Mouse (Mus musculus): ENCODE results near the gene Itpr2. TPM values are rescaled to one million over a fixed set of nuclear protein-coding genes. Genes with fewer than 3 reads are reported as not detected.

Itpr2 gene
- polyA plus RNA-seq, 1 experiment from 2014 or later: 9.3 TPM

DNA sequence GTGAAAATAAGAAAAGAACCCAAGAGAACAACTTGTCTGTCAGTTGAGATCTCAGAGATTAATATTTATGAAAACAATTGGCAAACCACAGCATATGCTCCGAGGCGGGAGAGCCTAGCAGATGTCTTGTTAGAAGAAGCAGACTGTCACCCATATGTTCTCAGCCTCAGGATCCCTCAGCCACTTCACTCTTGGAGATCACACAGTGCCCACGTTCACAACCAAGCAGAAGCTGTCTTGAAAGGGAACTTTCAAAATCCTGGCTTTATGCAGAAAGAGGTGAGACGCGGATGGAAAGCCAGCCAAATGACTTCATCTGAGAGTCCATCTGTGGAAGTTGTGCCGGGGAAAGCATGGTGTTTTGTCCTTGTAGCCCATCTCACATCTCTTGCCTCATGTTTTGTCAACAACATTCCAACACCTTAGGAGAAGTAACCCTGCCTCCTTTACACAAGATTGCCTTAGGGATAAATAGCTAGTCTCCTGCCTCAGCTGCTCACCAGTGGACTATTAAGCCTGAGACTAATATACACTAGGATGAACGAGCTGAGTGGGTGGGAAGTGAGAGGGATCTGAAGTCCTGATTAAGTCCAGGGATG is 219.9 kb downstream of the Itpr2 start:
- no peaks in the 10 kb centered on the region for H3K27me3 ChIP-seq (replicated peaks)
- ATAC-seq (replicated peaks): no peak
- no peak overlapping the region for H3K4me3 ChIP-seq
- H3K36me3 ChIP-seq (replicated peaks): no peaks in the 10 kb centered on the region
- H3K4me2 ChIP-seq: no peak overlapping the region
- H3K4me1 ChIP-seq: peaks cover 4% of the 10 kb centered on the region; the same call in 1 of the 2 replicates
- H3K9me3 ChIP-seq: no peaks in the 10 kb centered on the region
- H3K9ac ChIP-seq: no peak overlapping the region
- no peak overlapping the region for H3K27ac ChIP-seq
- 72% methylated on average over 7 of the region's 7 CpGs for WGBS

DNA sequence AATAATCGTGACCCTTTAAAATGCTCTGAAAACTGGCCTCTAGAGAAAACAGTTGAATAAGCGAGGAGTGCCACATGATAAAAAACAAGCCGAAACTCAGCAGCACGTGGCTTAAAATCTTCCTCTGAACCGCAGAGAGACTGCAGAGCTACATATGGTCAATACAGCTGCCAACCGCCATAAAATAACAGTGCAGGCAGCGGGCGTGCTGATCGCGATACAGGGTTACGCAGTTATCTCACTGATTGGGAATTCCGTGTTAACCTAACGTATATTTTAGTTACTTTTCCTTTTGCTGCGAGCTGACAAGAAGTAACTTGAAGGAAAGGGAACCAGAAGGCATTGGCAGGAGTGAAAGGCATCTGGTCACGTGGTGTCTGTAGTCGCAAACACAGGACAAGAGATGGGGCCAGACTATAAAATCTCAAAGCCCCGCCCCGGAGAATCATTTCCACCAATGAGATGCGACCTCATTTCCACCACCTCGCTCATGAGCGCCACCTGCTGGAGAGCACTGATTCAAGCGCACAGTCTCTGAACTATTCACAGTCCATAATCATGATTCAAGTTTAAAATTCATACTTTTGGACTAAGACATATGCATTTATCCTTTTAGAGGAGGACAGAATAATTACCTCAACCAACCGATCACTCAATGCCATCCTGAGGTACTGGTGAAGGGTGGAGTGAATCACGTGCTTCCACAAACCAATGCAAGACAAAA is 220.7 kb downstream of the Itpr2 start:
- 92% methylated on average over 24 of the region's 24 CpGs for WGBS
- no peak overlapping the region for H3K4me2 ChIP-seq
- peaks cover 4% of the 10 kb centered on the region; the same call in 1 of the 2 replicates for H3K4me1 ChIP-seq
- H3K27ac ChIP-seq: no peak overlapping the region
- H3K4me3 ChIP-seq: no peak overlapping the region
- no peaks in the 10 kb centered on the region for H3K27me3 ChIP-seq (replicated peaks)
- no peak for ATAC-seq (replicated peaks)
- H3K9ac ChIP-seq: no peak overlapping the region
- H3K9me3 ChIP-seq: no peaks in the 10 kb centered on the region
- H3K36me3 ChIP-seq (replicated peaks): no peaks in the 10 kb centered on the region

DNA sequence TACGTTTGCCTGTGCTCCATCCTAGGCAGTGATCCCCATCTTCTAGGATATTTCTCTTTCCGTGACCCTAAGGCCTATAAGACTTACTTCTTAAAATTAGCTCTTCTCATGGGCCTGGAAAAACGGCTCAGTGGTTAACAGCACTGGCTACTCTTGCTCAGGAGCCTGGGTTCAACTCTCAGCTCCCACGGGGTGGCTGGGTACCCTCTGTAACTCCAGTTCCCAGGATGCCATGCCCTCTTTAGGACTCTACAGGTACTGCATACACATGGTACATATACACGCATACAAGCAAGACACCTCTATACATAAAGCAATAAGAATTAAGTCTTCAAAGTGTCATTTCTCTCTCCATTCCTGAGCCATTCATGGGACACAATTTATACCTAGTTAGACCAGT is 228.8 kb downstream of the Itpr2 start:
- Histone ChIP-seq H3K27me3 (replicated peaks) (no peaks in the 10 kb centered on the region), H3K4me3 (no peak overlapping the region), H3K9me3 (no peaks in the 10 kb centered on the region), H3K36me3 (replicated peaks) (no peaks in the 10 kb centered on the region), H3K9ac (no peak overlapping the region), H3K4me2 (no peak overlapping the region), H3K27ac (no peak overlapping the region), H3K4me1 (peaks cover 8% of the 10 kb centered on the region)
- no peak for ATAC-seq (replicated peaks)
- 90% methylated on average over 5 of the region's 5 CpGs for WGBS

DNA sequence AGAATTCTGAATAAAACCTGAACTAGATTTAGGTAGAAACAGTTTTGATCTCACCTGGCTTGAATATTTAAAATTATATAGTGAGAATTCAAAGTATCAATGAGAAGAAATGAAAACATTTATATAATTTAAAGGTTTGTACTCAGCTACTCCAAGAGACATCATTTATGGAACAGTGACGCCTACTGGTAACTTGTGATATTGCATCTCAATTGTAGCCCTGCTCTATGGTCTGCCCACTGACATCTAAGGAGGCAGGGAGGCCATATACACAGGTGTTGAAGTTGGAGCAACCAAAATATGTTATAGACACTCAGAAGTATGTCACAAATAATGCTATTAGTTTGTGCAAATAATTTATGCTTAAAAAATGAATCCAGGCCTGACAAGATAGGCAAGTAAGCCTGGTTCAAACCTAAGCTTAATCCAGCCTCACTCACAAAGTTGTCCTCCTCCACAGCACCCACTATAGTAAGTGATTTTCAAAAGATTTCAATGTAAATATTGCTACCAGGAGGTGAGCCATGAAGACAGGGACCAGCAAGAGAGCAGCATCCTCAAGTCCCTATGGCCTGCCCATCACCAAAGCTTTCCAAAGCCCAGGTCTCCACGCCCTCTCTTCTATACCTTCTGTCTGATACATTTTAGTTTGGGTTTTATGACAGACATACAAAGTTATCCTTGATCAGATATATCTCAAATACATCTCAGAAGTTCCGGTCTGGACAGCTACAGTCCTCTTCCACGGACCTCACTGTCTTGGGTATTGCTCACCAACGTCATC is 229.6 kb downstream of the Itpr2 start:
- Histone ChIP-seq H3K9me3 (no peaks in the 10 kb centered on the region), H3K36me3 (replicated peaks) (no peaks in the 10 kb centered on the region), H3K27ac (no peak overlapping the region), H3K4me1 (peaks cover 5% of the 10 kb centered on the region; the same call in 1 of the 2 replicates), H3K27me3 (replicated peaks) (no peaks in the 10 kb centered on the region), H3K4me3 (no peak overlapping the region), H3K4me2 (no peak overlapping the region), H3K9ac (no peak overlapping the region)
- WGBS: 77% methylated on average over 5 of the region's 5 CpGs
- peak; percentile 70 for ATAC-seq (replicated peaks)

DNA sequence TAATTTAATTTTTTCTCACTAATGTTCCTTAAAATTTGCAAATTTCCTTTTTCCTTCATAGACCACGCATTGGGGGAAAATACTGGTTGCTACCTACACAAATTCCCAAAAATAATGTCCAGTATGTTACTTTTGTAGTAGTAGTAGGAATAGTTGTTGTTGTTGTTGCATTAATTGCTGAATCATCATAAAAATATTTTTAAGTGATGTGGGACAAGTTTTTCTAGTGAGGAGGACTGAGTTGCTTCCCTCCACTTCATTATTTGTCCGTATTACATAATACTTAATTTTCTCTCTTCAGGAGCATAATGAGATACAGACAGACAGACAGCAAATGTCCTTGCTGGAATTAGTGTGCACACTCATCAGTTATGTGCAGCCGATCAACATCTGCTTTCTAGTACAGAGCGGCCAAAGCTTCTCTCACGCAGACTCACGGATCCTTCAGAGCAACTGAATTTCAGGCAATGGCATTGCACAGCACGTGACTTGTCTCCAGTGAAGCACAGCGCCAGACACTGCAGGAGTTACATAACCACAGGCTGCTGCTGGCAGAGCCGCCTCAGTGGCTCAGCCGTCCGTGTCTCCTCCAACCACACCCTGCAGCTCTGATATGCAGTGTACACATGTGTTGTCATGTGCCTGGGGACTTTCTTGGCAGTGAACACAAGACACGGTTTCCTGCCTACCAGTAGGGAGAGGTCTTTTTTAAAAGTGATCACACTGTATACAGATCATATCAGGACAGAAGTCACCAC is 231.1 kb downstream of the Itpr2 start:
- H3K4me2 ChIP-seq: no peak overlapping the region
- H3K27ac ChIP-seq: no peak overlapping the region
- H3K9ac ChIP-seq: no peak overlapping the region
- H3K9me3 ChIP-seq: no peaks in the 10 kb centered on the region
- H3K27me3 ChIP-seq (replicated peaks): no peaks in the 10 kb centered on the region
- peaks cover 5% of the 10 kb centered on the region; the same call in 1 of the 2 replicates for H3K4me1 ChIP-seq
- no peak overlapping the region for H3K4me3 ChIP-seq
- H3K36me3 ChIP-seq (replicated peaks): no peaks in the 10 kb centered on the region
- 45% methylated on average over 12 of the region's 12 CpGs for WGBS
- peak; percentile 81 for ATAC-seq (replicated peaks)

DNA sequence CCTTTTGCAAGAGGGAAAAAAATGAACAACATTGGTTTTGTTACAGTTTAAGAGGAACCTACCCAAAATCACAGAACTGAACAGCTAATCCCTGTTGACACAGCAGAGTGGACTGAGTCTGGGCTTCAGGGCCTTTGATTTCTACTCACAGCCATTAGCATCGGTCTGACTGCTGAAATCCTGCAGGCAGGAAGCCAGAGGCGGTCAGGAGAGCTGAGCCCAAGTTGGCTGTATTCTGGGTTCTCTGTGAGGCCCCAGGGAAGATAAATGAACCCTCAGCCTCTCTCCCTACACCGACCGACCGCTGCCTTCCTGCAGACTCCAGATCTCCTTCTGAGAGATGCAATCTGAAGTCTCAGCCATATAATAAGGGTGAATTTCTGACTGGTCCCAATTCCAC is 231.9 kb downstream of the Itpr2 start:
- H3K36me3 ChIP-seq (replicated peaks): no peaks in the 10 kb centered on the region
- no peak for ATAC-seq (replicated peaks)
- H3K9me3 ChIP-seq: no peaks in the 10 kb centered on the region
- H3K4me1 ChIP-seq: peaks cover 5% of the 10 kb centered on the region; the same call in 1 of the 2 replicates
- no peak overlapping the region for H3K27ac ChIP-seq
- H3K4me3 ChIP-seq: no peak overlapping the region
- no peak overlapping the region for H3K4me2 ChIP-seq
- no peak overlapping the region for H3K9ac ChIP-seq
- 43% methylated on average over 5 of the region's 5 CpGs for WGBS
- no peaks in the 10 kb centered on the region for H3K27me3 ChIP-seq (replicated peaks)

DNA sequence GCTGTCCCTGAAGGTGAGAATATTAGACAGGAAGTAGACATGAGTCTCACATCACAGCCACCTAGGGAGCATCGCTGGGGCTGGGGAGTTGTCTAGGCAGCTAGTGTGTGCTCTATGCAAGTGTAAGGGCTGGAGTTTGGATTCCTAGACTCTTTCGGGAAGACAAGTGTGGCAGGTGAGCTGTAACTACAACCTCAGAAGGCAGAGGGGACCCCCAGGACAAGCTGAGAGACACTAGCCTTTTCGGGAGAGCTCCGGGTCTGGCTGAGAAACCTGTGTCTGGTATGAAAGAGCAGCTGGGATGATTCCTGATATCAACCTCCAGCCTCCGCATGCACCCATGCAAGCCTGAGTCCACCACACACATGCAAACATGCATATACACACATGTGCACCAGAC is 232.7 kb downstream of the Itpr2 start:
- no peak overlapping the region for H3K9ac ChIP-seq
- no peak overlapping the region for H3K4me2 ChIP-seq
- ATAC-seq (replicated peaks): no peak
- WGBS: 87% methylated on average over 5 of the region's 5 CpGs
- no peak overlapping the region for H3K4me3 ChIP-seq
- H3K27ac ChIP-seq: no peak overlapping the region
- H3K36me3 ChIP-seq (replicated peaks): no peaks in the 10 kb centered on the region
- peaks cover 5% of the 10 kb centered on the region; the same call in 1 of the 2 replicates for H3K4me1 ChIP-seq
- no peaks in the 10 kb centered on the region for H3K9me3 ChIP-seq
- no peaks in the 10 kb centered on the region for H3K27me3 ChIP-seq (replicated peaks)

DNA sequence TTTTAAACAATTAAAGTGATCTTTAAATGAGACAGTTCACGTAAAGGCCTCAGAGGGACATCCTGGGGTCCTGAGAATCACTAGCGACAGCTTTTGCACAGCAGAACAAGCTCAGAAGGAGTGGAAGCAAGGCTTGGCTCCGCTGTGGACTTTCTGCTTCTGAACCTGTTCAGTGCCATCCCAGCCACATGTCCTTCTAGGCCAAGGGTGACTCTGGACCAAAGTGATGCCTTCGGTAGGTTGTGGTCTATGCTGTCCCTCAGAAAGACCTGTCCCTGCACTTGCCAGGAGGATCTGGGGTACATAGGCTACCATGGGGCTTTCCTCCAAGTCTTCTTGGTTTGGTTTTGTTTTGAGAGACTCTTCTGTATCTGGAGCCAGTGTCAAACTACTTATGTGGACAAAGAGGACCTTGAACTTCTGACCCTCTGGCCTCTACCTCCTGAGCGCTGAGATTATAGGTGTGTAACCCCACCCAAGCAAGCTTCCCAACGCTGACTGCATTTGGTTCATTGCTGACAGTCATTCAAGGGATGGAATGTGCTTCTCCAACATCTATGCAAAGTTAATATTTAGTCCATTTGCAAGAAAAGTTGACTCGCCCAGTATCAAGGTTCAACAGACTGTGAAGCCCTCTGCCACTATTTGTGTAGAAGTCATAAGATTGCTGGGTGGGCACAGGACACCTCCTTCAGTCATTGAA is 241.2 kb downstream of the Itpr2 start:
- Histone ChIP-seq H3K36me3 (replicated peaks) (no peaks in the 10 kb centered on the region), H3K4me1 (no peaks in the 10 kb centered on the region), H3K9ac (no peak overlapping the region), H3K27me3 (replicated peaks) (no peaks in the 10 kb centered on the region), H3K4me3 (no peak overlapping the region), H3K4me2 (no peak overlapping the region), H3K27ac (no peak overlapping the region), H3K9me3 (no peaks in the 10 kb centered on the region)
- no peak for ATAC-seq (replicated peaks)
- WGBS: 91% methylated on average over 7 of the region's 7 CpGs

DNA sequence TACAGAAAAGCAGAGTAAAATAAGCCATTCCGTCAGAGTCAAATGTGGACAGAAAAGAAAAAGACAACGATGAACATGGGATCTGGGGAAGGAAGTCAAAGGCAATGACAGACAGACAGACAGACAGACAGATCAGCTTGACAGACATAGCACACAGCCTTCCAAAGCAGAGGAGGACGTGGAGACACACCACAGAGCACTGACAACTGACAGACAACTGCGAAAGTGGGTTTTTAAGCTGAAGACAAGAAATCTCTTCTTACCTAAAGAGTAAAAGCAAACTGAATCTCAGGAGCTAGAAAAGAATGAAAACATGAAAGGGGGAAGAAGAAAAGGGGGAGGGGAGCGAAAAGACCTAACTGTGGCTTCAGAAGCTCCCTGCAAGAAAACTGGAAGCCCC is 243.3 kb downstream of the Itpr2 start:
- ATAC-seq (replicated peaks): no peak

DNA sequence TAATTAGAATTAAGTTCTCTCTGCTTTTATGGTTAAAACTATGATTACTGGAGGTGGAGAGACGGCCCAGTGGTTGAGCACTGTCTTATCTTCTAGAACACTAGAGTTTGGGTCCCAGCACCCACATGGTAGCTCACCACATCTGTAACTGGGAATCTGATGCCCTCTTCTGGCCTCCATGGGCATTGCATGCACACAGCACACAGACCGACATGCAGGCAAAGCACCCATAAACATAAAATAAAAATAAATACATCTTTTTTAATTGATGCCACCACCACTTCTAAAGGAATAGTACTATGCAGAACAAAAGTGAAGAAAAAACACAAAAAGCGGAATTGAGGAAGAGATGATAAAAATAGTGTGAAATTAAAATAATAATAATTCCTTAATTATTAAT is 243.8 kb downstream of the Itpr2 start:
- no peak overlapping the region for H3K4me3 ChIP-seq
- no peaks in the 10 kb centered on the region for H3K27me3 ChIP-seq (replicated peaks)
- 96% methylated on average over 3 of the region's 3 CpGs for WGBS
- no peak overlapping the region for H3K9ac ChIP-seq
- no peaks in the 10 kb centered on the region for H3K4me1 ChIP-seq
- no peak for ATAC-seq (replicated peaks)
- no peak overlapping the region for H3K27ac ChIP-seq
- H3K4me2 ChIP-seq: no peak overlapping the region
- no peaks in the 10 kb centered on the region for H3K9me3 ChIP-seq
- H3K36me3 ChIP-seq (replicated peaks): no peaks in the 10 kb centered on the region

More for the DNA sequence above, 243.3 kb downstream of the Itpr2 start:
- Histone ChIP-seq H3K9me3 (no peaks in the 10 kb centered on the region), H3K4me1 (no peaks in the 10 kb centered on the region), H3K36me3 (replicated peaks) (no peaks in the 10 kb centered on the region), H3K4me2 (no peak overlapping the region), H3K27ac (no peak overlapping the region), H3K27me3 (replicated peaks) (no peaks in the 10 kb centered on the region), H3K9ac (no peak overlapping the region), H3K4me3 (no peak overlapping the region)
- WGBS: 90% methylated on average over 5 of the region's 5 CpGs

DNA sequence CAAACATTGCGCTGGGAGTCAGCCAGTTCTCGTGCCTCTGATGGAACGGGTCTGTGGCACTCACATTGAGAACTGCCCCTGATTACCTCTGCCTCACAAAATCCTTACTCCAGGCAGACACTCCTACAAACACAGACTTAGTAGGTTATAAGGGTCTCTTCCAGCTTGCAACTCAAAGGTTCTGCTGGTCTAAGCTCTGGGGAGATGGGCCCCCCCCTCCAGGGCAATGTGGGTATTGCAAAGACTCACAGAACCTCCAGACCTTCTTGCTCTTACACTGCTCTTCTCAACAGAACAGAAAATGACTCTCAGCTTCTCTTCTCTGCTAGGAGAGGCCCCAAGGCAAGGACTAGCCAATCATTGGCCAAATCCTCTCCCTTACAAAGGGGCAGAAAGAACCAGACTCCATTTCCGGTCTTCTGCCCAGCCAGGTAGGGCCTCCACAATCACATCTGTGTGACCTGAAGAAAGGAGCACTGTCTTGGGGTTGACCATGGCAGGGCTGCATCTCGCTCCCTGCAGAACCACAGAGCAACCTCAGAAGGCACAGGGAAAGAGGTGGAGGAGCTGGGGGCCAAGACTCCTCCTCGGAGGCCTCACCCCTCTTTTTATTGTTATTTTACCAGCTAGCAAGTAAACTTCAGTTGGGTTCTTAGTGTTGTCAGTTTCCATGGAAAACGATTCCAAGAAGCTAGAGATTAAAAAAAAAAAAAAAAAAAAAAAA is 244.9 kb downstream of the Itpr2 start:
- ATAC-seq (replicated peaks): no peak

More for the DNA sequence above, 244.9 kb downstream of the Itpr2 start:
- Histone ChIP-seq H3K27ac (no peak overlapping the region), H3K4me2 (no peak overlapping the region), H3K4me3 (no peak overlapping the region), H3K27me3 (replicated peaks) (no peaks in the 10 kb centered on the region), H3K4me1 (no peaks in the 10 kb centered on the region), H3K9me3 (no peaks in the 10 kb centered on the region), H3K36me3 (replicated peaks) (no peaks in the 10 kb centered on the region), H3K9ac (no peak overlapping the region)
- 91% methylated on average over 7 of the region's 7 CpGs for WGBS

Data from midbrain, embryonic 15.5 days (tissue).